Mouse (Mus musculus): Measurements from ENCODE around the gene Ftsj3.

DNA sequence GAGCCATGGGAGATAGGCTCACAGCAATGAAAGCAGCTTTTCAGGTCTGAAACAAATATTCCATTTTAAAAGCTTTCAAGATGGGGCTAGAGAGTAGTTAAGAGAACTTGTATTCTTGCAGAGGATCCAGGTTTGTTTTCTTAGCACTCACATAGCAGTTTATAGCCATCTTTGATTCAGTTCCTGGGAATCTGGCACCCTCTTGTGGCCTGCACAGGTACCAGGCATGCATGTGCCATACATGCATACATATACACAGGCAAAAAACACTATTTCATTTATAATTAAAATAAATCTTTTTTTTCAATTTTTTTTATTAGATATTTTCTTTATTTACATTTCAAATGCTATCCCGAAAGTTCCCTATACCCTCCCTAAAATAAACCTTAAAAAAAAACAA, 9.0 kb downstream of the Ftsj3 start:
- peak; percentile 61 to 78 (median 76) for TF ChIP-seq CTCF (IDR thresholded peaks at IDR 0.05 in 2 of 3, conservative IDR thresholded peaks at IDR 0.05 in 1 of 3; ENCODE audit: control insufficient read depth in 1 of 3, insufficient read depth in 1 of 3, low read depth in 2 of 3, low read length in 3 of 3, poor library complexity in 1 of 3, severe bottlenecking in 1 of 3)
- TF ChIP-seq POLR2AphosphoS5 (IDR thresholded peaks at IDR 0.05; ENCODE audit: borderline replicate concordance, low read depth, low read length), result no peak
- TF ChIP-seq TCF12 (IDR thresholded peaks at IDR 0.05; ENCODE audit: low read depth, low read length), result no peak
- no peak for TF ChIP-seq POLR2A (IDR thresholded peaks at IDR 0.05; ENCODE audit: control insufficient read depth in 1 of 2, insufficient read depth in 1 of 2, low read depth in 1 of 2, low read length in 2 of 2, poor library complexity in 1 of 2)
- TF ChIP-seq MYC (IDR thresholded peaks at IDR 0.05; ENCODE audit: low read depth, low read length), result peak; percentile 44; the same call in 1 of the 2 replicates
- TF ChIP-seq SMC3 (IDR thresholded peaks at IDR 0.05; ENCODE audit: low read depth, low read length), result peak; percentile 66
- TF ChIP-seq EP300 (IDR thresholded peaks at IDR 0.05; ENCODE audit: low read depth in 1 of 2, low read length in 2 of 2), result no peak
- peak; percentile 36; the same call in 1 of the 2 replicates for TF ChIP-seq ZNF384 (IDR thresholded peaks at IDR 0.05; ENCODE audit: low read depth, low read length)
- TF ChIP-seq GABPA (IDR thresholded peaks at IDR 0.05; ENCODE audit: low read depth, low read length), result no peak
- no peak for TF ChIP-seq JUND (IDR thresholded peaks at IDR 0.05; ENCODE audit: low read depth, low read length)
- no peak for TF ChIP-seq MAX (IDR thresholded peaks at IDR 0.05; ENCODE audit: low read length)
- no peak for TF ChIP-seq TBP (IDR thresholded peaks at IDR 0.05; ENCODE audit: low read depth, low read length)
- no peak for TF ChIP-seq TAL1 (IDR thresholded peaks at IDR 0.05; ENCODE audit: low read length)
- no peak for TF ChIP-seq RCOR1 (IDR thresholded peaks at IDR 0.05; ENCODE audit: low read depth, low read length)

Measured in MEL (cell line).